9 mouse cellular contexts compared by ENCODE assay signal in genomic region chr17:34304751-34305150, GRCm38 (mm10). TPM values are rescaled to one million over a fixed set of nuclear protein-coding genes. Genes with fewer than 3 reads are reported as not detected.
A peak's percentile ranks its signal among the peaks of the same experiment; 100 is the strongest.
DNase-seq lines count a peak whose midpoint lies in the region; ATAC-seq and TF ChIP-seq lines count a peak whose summit lies in the region.
"Had no signal": no experiment of that assay in that cellular context is flagged by ENCODE, and none has a peak within 500 bp of the region (broad histone marks: within the 10 kb centered on the region; RNA-seq: fewer than 3 reads in every experiment).

No protein-coding gene starts in this region.

- TF ChIP-seq CTCF in layer of hippocampus, adult 2 months (conservative IDR thresholded peaks at IDR 0.05) = no peak
- no peak for TF ChIP-seq CTCF in thymus, adult 2 months (IDR thresholded peaks at IDR 0.05; ENCODE audit: borderline replicate concordance, control insufficient read depth, extremely low read depth, insufficient read depth, low read length, poor library complexity)

- 26% methylated on average over 4 of the region's 4 CpGs for WGBS in hindbrain, embryonic 10.5 days
- WGBS in hindbrain, embryonic 12.5 days = 27% methylated on average over 4 of the region's 4 CpGs
- 22% methylated on average over 4 of the region's 4 CpGs for WGBS in heart, embryonic 16.5 days
- 19% methylated on average over 4 of the region's 4 CpGs for WGBS in thymus, adult 2 months

- no peak overlapping the region for H3K27ac ChIP-seq in hindbrain, embryonic 10.5 days
- no peak overlapping the region for H3K27ac ChIP-seq in hindbrain, embryonic 12.5 days
- no peak overlapping the region for H3K27ac ChIP-seq in heart, embryonic 16.5 days (ENCODE audit: low read length)
- H3K27ac ChIP-seq in layer of hippocampus, adult 2 months = no peak overlapping the region
- H3K27ac ChIP-seq in thymus, adult 2 months (ENCODE audit: control insufficient read depth, insufficient read depth, low read length) = peak overlapping the region; percentile 51; the same call in 1 of the 2 replicates
- H3K27ac ChIP-seq: limb, embryonic 13.5 days had no signal

- H3K36me3 ChIP-seq in hindbrain, embryonic 10.5 days = no peaks in the 10 kb centered on the region
- H3K36me3 ChIP-seq in hindbrain, embryonic 12.5 days = no peaks in the 10 kb centered on the region
- H3K36me3 ChIP-seq in heart, embryonic 16.5 days (ENCODE audit: control insufficient read depth, insufficient read depth) = no peaks in the 10 kb centered on the region
- no peaks in the 10 kb centered on the region for H3K36me3 ChIP-seq in thymus, adult 2 months (ENCODE audit: control insufficient read depth, insufficient read depth, low read length)
- H3K36me3 ChIP-seq: limb, embryonic 13.5 days had no signal

- no peak overlapping the region for H3K4me3 ChIP-seq in hindbrain, embryonic 10.5 days
- H3K4me3 ChIP-seq in hindbrain, embryonic 12.5 days = no peak overlapping the region
- no peak overlapping the region for H3K4me3 ChIP-seq in heart, embryonic 16.5 days (ENCODE audit: low read length)
- H3K4me3 ChIP-seq in layer of hippocampus, adult 2 months = no peak overlapping the region
- H3K4me3 ChIP-seq in thymus, adult 2 months (ENCODE audit: control insufficient read depth, insufficient read depth, low read length) = no peak overlapping the region
- H3K4me3 ChIP-seq: limb, embryonic 13.5 days had no signal

- peaks cover 5% of the 10 kb centered on the region for H3K4me1 ChIP-seq in hindbrain, embryonic 10.5 days (replicated peaks)
- peaks cover 3% of the 10 kb centered on the region; the same call in 1 of the 2 replicates for H3K4me1 ChIP-seq in hindbrain, embryonic 12.5 days
- no peaks in the 10 kb centered on the region for H3K4me1 ChIP-seq in heart, embryonic 16.5 days (ENCODE audit: control insufficient read depth, insufficient read depth, low read length)
- peaks cover 6% of the 10 kb centered on the region; the same call in 1 of the 2 replicates for H3K4me1 ChIP-seq in thymus, adult 2 months (replicated peaks; ENCODE audit: control insufficient read depth, insufficient read depth, low read length)

- H3K9ac ChIP-seq in hindbrain, embryonic 12.5 days = no peak overlapping the region
- H3K9ac ChIP-seq in heart, embryonic 16.5 days (ENCODE audit: low read length) = no peak overlapping the region
- H3K9ac ChIP-seq: limb, embryonic 13.5 days had no signal

- H3K4me2 ChIP-seq in hindbrain, embryonic 12.5 days (replicated peaks) = no peak overlapping the region
- no peak overlapping the region for H3K4me2 ChIP-seq in heart, embryonic 16.5 days (ENCODE audit: low read depth, low read length)
- H3K4me2 ChIP-seq: limb, embryonic 13.5 days had no signal

- peaks cover 5% of the 10 kb centered on the region; the same call in 1 of the 2 replicates for H3K27me3 ChIP-seq in hindbrain, embryonic 10.5 days (ENCODE audit: insufficient read depth, poor library complexity, severe bottlenecking)
- no peaks in the 10 kb centered on the region; the same call in 1 of the 2 replicates for H3K27me3 ChIP-seq in hindbrain, embryonic 12.5 days
- no peaks in the 10 kb centered on the region for H3K27me3 ChIP-seq in heart, embryonic 16.5 days (ENCODE audit: control insufficient read depth, insufficient read depth, low read length)
- H3K27me3 ChIP-seq in thymus, adult 2 months (ENCODE audit: control insufficient read depth, insufficient read depth, low read length) = no peaks in the 10 kb centered on the region

- no peak for TF ChIP-seq POLR2A in thymus, adult 2 months (IDR thresholded peaks at IDR 0.05; ENCODE audit: control insufficient read depth, extremely low read depth, insufficient read depth, low read length, poor library complexity)

- no peaks in the 10 kb centered on the region for H3K9me3 ChIP-seq in hindbrain, embryonic 10.5 days
- H3K9me3 ChIP-seq in hindbrain, embryonic 12.5 days (replicated peaks) = no peaks in the 10 kb centered on the region
- no peaks in the 10 kb centered on the region for H3K9me3 ChIP-seq in heart, embryonic 16.5 days (replicated peaks; ENCODE audit: control insufficient read depth, low read length)
- H3K9me3 ChIP-seq: limb, embryonic 13.5 days had no signal

- no peak for ATAC-seq in hindbrain, embryonic 12.5 days (ENCODE audit: low FRiP score)
- ATAC-seq in heart, embryonic 16.5 days (replicated peaks; ENCODE audit: extremely low read depth, insufficient read depth, low FRiP score) = peak; percentile 38; the same call in 1 of the 2 replicates
- peak; percentile 76 for ATAC-seq in megakaryocyte progenitor cell, adult 5-6 weeks (replicated peaks; ENCODE audit: poor library complexity)

- DNase-seq in hindbrain, embryonic 10.5 days (ENCODE audit: low spot score) = peak; percentile 26
- peak; percentile 35 for DNase-seq in ES-CJ7 (ENCODE audit: low read depth, low spot score)
- peak; percentile 54 for DNase-seq in cerebellum, adult 9-10 months
- DNase-seq in layer of hippocampus, adult 2 months (ENCODE audit: low spot score in 2 of 2) = peak; percentile 76 to 82
- peak; percentile 67 for DNase-seq in thymus, adult 2 months

RNA-seq across cellular contexts. Expression of gene H2-Eb1, which starts 0.9 kb away (rescaled TPM):
- 1.0 and 1.3 TPM in 2 replicates for polyA plus RNA-seq in hindbrain, embryonic 10.5 days (2016; fragmentation: Nextera tagmentation; extraction: Ambion mirVana)
- polyA plus RNA-seq in hindbrain, embryonic 12.5 days (2016; fragmentation: Nextera tagmentation; extraction: Ambion mirVana) = 1.5 and 1.7 TPM in 2 replicates
- polyA plus RNA-seq in heart, embryonic 16.5 days (2015; fragmentation: Nextera tagmentation; extraction: Ambion mirVana) = 20.8 and 54.0 TPM in 2 replicates
- 1 to 10 TPM; 1.0 to 1.3 TPM for total RNA-seq in layer of hippocampus, adult 2 months (2021)
- 5.0 and 5.6 TPM in 2 replicates for total RNA-seq in megakaryocyte progenitor cell, adult 5-6 weeks (2015)
- total RNA-seq in megakaryocyte progenitor cell, adult 5-6 weeks (2017) = 11.2 and 17.2 TPM in 2 replicates
- 492 and 666 TPM in 2 replicates for polyA plus RNA-seq in thymus, adult 2 months (2012; rRNA removed)

RNA-seq across cellular contexts. Expression of gene H2-Aa, which starts 17.1 kb away (rescaled TPM):
- not detected in 2 replicates for polyA plus RNA-seq in hindbrain, embryonic 10.5 days (2016; fragmentation: Nextera tagmentation; extraction: Ambion mirVana)
- 0.19 TPM in 1 of 2 replicates, not detected in the other for polyA plus RNA-seq in hindbrain, embryonic 12.5 days (2016; fragmentation: Nextera tagmentation; extraction: Ambion mirVana)
- polyA plus RNA-seq in heart, embryonic 16.5 days (2015; fragmentation: Nextera tagmentation; extraction: Ambion mirVana) = 35.2 and 72.7 TPM in 2 replicates
- 1 to 10 TPM in 1 of 2 experiments, under 1 TPM in 1; 0.66 to 1.2 TPM for total RNA-seq in layer of hippocampus, adult 2 months (2021)
- total RNA-seq in megakaryocyte progenitor cell, adult 5-6 weeks (2015) = 30.1 and 37.9 TPM in 2 replicates
- total RNA-seq in megakaryocyte progenitor cell, adult 5-6 weeks (2017) = 10.3 and 24.6 TPM in 2 replicates
- polyA plus RNA-seq in thymus, adult 2 months (2012; rRNA removed) = 1,027 and 1,363 TPM in 2 replicates

RNA-seq across cellular contexts. Expression of gene H2-Eb2, which starts 20.7 kb away (rescaled TPM):
- polyA plus RNA-seq in hindbrain, embryonic 10.5 days (2016; fragmentation: Nextera tagmentation; extraction: Ambion mirVana) = not detected in 2 replicates
- polyA plus RNA-seq in hindbrain, embryonic 12.5 days (2016; fragmentation: Nextera tagmentation; extraction: Ambion mirVana) = 0.06 TPM in 1 of 2 replicates, not detected in the other
- polyA plus RNA-seq in heart, embryonic 16.5 days (2015; fragmentation: Nextera tagmentation; extraction: Ambion mirVana) = 0.11 and 0.42 TPM in 2 replicates
- not detected for total RNA-seq in layer of hippocampus, adult 2 months (2021)
- total RNA-seq in megakaryocyte progenitor cell, adult 5-6 weeks (2015) = 0.02 TPM in 1 of 2 replicates, not detected in the other
- not detected in 2 replicates for total RNA-seq in megakaryocyte progenitor cell, adult 5-6 weeks (2017)
- 7.6 and 10.0 TPM in 2 replicates for polyA plus RNA-seq in thymus, adult 2 months (2012; rRNA removed)
- polyA plus RNA-seq: limb, embryonic 13.5 days had no signal

RNA-seq across cellular contexts. Expression of gene H2-Ab1, which starts 47.3 kb away (rescaled TPM):
- 4.7 and 5.3 TPM in 2 replicates for polyA plus RNA-seq in hindbrain, embryonic 10.5 days (2016; fragmentation: Nextera tagmentation; extraction: Ambion mirVana)
- polyA plus RNA-seq in hindbrain, embryonic 12.5 days (2016; fragmentation: Nextera tagmentation; extraction: Ambion mirVana) = 1.5 and 1.7 TPM in 2 replicates
- polyA plus RNA-seq in heart, embryonic 16.5 days (2015; fragmentation: Nextera tagmentation; extraction: Ambion mirVana) = 79.1 and 172 TPM in 2 replicates
- 1 to 10 TPM; 1.7 to 1.8 TPM for total RNA-seq in layer of hippocampus, adult 2 months (2021)
- 50.0 and 61.3 TPM in 2 replicates for total RNA-seq in megakaryocyte progenitor cell, adult 5-6 weeks (2015)
- 45.2 and 81.5 TPM in 2 replicates for total RNA-seq in megakaryocyte progenitor cell, adult 5-6 weeks (2017)
- 2,799 and 4,004 TPM in 2 replicates for polyA plus RNA-seq in thymus, adult 2 months (2012; rRNA removed)

RNA-seq across cellular contexts. Expression of gene Btnl2, which starts 49.9 kb away (rescaled TPM):
- polyA plus RNA-seq in hindbrain, embryonic 10.5 days (2016; fragmentation: Nextera tagmentation; extraction: Ambion mirVana) = not detected in 2 replicates
- not detected in 2 replicates for polyA plus RNA-seq in hindbrain, embryonic 12.5 days (2016; fragmentation: Nextera tagmentation; extraction: Ambion mirVana)
- 0.09 TPM in 1 of 2 replicates, not detected in the other for polyA plus RNA-seq in heart, embryonic 16.5 days (2015; fragmentation: Nextera tagmentation; extraction: Ambion mirVana)
- total RNA-seq in layer of hippocampus, adult 2 months (2021) = under 1 TPM; 0.51 to 0.76 TPM
- total RNA-seq in megakaryocyte progenitor cell, adult 5-6 weeks (2015) = not detected in 2 replicates
- total RNA-seq in megakaryocyte progenitor cell, adult 5-6 weeks (2017) = not detected in 2 replicates
- polyA plus RNA-seq in thymus, adult 2 months (2012; rRNA removed) = 1.3 and 1.4 TPM in 2 replicates

Comparison
In these comparisons a context has a peak if more than half of its experiments do, and no peak if none do; other contexts are left out.
1. DNase-seq: peak in every context shown above with its lines; median percentile 79 in layer of hippocampus, adult 2 months; 67 in thymus, adult 2 months; 54 in cerebellum, adult 9-10 months; 35 in ES-CJ7; 26 in hindbrain, embryonic 10.5 days.
2. RNA of gene H2-Aa, which starts 17.1 kb away (polyA plus RNA-seq): 1,027 to 1,363 TPM in thymus, adult 2 months and 35.2 to 72.7 TPM in heart, embryonic 16.5 days; 0.19 TPM in hindbrain, embryonic 12.5 days and not detected in hindbrain, embryonic 10.5 days; every median in the first group is over 10 times any median in the second.